Mouse (Mus musculus): ENCODE measurements at regions not wholly inside any gene's neighbourhood (a gene's known extent, or its start where the extent isn't known, plus 50 kb on each side); places are given as distances from the start of the nearest gene placed in this dataset.

DNA sequence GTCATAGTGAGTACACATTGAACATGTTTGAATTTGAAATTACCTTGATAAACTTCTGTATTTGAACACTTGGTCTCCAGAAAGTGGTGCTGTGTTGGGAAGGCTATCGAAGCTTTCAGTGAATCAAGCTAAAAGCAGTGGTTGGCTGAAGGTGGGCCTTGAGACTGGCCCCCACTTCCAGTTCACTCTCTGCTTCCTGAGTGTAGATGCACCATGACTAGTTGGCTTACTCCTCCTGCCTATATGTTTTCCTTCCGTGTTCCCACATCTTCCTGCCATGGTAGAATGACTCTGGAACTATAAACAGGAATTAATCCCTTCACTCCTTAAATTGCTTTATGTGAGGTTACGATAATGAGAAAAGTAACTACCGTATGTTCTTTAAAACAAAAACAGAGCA lies 522.4 kb upstream of the Frg1 start:
- Histone ChIP-seq H3K27ac (ENCODE audit: insufficient read depth, low read length) (no peak overlapping the region), H3K4me1 (ENCODE audit: control insufficient read depth, insufficient read depth, low read length) (no peaks in the 10 kb centered on the region), H3K4me3 (ENCODE audit: insufficient read depth, low read length) (no peak overlapping the region)
- no peak for TF ChIP-seq POLR2A (IDR thresholded peaks at IDR 0.05; ENCODE audit: extremely low read depth, insufficient read depth, low read length)
- TF ChIP-seq CTCF (IDR thresholded peaks at IDR 0.05; ENCODE audit: extremely low read depth, insufficient read depth, low read length), result no peak

DNA sequence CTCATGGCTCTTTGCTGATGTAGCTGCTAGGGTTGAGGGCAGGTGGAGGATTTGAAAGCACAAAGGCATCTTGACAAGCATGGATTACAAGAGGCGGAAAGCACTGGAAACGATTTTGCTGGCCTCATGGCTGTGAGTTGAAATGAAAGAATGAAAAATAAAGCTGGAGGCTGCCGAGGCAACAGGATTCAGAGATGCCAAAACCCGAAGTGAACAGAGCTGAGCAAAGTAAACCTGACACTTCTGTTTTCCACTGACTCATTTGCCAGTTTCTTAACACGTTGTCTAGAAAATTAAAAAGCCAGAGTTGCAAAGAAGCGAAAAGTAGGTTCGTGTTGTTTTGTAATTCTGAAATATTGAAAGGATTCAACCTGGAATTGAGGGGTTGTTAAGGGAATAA lies 504.2 kb upstream of the Frg1 start:
- H3K27ac ChIP-seq (ENCODE audit: insufficient read depth, low read length), result 0 out of 2 replicates have a peak overlapping the region, but pooled peaks have one; percentile 15
- TF ChIP-seq POLR2A (IDR thresholded peaks at IDR 0.05; ENCODE audit: extremely low read depth, insufficient read depth, low read length), result no peak
- TF ChIP-seq CTCF (IDR thresholded peaks at IDR 0.05; ENCODE audit: extremely low read depth, insufficient read depth, low read length), result no peak
- no peak overlapping the region for H3K4me3 ChIP-seq (ENCODE audit: insufficient read depth, low read length)
- no peaks in the 10 kb centered on the region for H3K4me1 ChIP-seq (ENCODE audit: control insufficient read depth, insufficient read depth, low read length)

DNA sequence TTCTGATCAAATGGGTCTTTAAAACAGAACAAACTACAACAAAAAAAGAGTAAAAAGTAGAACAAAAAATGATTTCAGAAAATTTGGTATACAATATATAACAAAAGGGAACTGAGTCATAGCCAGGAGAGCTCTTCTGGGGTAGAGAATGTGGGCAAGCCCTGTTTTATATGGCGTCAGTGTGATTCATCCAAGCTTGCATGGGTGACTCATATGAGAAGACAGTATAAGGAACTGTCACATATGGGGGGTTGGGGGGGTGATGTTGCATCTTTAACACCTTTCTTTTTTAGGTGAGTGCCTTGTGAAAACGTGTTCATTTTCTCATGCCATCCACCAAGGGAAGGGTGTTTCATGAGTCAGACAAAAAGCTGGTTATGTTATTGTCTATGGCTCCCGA lies 503.7 kb upstream of the Frg1 start:
- 0 out of 2 replicates have a peak overlapping the region, but pooled peaks have one; percentile 15 for H3K27ac ChIP-seq (ENCODE audit: insufficient read depth, low read length)
- TF ChIP-seq POLR2A (IDR thresholded peaks at IDR 0.05; ENCODE audit: extremely low read depth, insufficient read depth, low read length) (no peak), CTCF (IDR thresholded peaks at IDR 0.05; ENCODE audit: extremely low read depth, insufficient read depth, low read length) (no peak)
- no peaks in the 10 kb centered on the region for H3K4me1 ChIP-seq (ENCODE audit: control insufficient read depth, insufficient read depth, low read length)
- H3K4me3 ChIP-seq (ENCODE audit: insufficient read depth, low read length), result no peak overlapping the region

DNA sequence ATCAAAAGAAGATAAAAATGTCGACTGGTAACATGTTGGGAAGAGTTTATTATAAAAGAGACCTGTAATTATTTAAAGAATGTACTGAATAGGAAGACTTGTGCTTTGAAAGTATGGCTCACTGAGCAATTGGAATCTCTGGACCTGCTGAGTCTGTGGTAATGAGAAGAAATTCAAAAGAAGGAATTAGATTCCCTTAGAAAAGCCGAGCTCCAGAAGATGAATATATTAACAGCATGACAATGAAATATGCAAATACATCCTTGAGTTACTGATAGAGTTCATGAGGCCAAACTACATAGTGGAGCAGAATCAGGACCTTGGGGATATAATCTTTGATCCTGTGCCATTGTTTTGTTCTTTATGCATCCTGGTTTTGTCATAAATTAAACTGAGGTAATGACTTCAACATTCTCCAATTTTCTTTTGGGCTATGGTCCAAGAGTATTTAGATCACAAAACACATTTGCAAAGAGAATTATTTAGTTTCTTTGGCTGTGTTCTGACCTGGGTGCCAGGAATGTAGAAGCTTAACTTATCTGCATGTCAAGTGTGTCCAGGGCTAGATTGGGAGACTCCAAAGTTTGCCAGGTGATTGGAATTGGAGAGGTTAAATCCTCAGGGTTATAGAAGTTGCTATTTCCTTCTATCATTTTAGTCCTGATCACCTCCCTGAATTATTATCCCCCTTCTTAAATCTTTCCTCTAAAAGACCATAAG lies 461.3 kb upstream of the Frg1 start:
- no peak overlapping the region for H3K27ac ChIP-seq (ENCODE audit: insufficient read depth, low read length)
- H3K4me1 ChIP-seq (ENCODE audit: control insufficient read depth, insufficient read depth, low read length), result no peaks in the 10 kb centered on the region; the same call in 1 of the 2 replicates
- H3K4me3 ChIP-seq (ENCODE audit: insufficient read depth, low read length), result no peak overlapping the region
- no peak for TF ChIP-seq POLR2A (IDR thresholded peaks at IDR 0.05; ENCODE audit: extremely low read depth, insufficient read depth, low read length)
- TF ChIP-seq CTCF (IDR thresholded peaks at IDR 0.05; ENCODE audit: extremely low read depth, insufficient read depth, low read length), result no peak

DNA sequence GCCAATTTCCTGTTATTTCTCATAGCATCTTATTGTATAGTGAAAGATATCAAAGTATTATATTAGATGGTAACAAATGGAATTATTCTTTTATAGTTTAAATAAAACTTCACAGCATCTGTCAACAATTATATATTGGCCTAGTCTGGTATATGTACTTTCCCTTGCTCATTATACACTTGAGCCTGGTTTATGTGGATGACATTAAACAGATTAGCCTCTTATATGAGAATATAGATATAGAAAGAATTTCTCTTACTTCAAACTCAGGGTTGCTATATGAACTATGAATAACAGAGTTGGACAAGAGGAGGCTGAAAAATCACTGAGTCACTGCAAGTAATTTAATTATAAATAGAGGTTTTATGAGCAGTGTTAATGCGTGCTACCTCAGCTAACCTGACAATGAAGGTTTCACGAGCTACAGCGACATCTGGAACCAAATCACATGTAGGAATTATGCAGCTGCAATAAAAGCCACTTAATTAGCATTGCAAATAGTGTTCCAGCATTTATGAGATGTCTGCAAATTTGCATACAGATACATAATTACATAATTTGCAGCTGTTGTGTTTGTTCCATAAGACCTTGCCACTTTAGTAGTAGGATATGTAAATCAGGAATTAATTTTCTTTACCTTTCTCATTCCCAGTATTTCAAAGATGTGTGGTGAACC lies 452.9 kb upstream of the Frg1 start:
- Histone ChIP-seq H3K27ac (ENCODE audit: insufficient read depth, low read length) (no peak overlapping the region), H3K4me3 (ENCODE audit: insufficient read depth, low read length) (no peak overlapping the region), H3K4me1 (ENCODE audit: control insufficient read depth, insufficient read depth, low read length) (no peaks in the 10 kb centered on the region)
- TF ChIP-seq POLR2A (IDR thresholded peaks at IDR 0.05; ENCODE audit: extremely low read depth, insufficient read depth, low read length) (no peak), CTCF (IDR thresholded peaks at IDR 0.05; ENCODE audit: extremely low read depth, insufficient read depth, low read length) (no peak)

DNA sequence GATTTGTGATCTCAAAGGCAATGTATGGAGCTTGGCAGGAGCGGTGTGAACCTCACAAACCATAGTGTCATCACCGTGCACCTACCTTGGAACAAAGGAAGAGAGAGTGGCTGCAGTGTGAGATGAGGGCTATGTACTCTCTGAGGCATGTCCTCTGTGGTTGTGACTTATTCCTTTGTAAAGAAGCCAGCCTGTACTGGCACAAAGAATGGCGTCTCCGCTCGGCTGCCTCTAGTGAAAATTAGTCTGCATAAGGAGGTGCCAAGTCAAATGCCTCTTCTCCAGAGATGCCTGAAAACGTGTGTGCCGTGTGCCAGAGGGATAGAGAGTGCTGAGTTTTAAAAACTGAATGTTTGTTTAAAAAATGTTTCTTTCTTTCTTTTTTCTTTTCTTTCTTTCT lies 444.0 kb upstream of the Frg1 start:
- Histone ChIP-seq H3K4me1 (ENCODE audit: control insufficient read depth, insufficient read depth, low read length) (no peaks in the 10 kb centered on the region), H3K27ac (ENCODE audit: insufficient read depth, low read length) (no peak overlapping the region), H3K4me3 (ENCODE audit: insufficient read depth, low read length) (no peak overlapping the region)
- TF ChIP-seq CTCF (IDR thresholded peaks at IDR 0.05; ENCODE audit: extremely low read depth, insufficient read depth, low read length) (no peak), POLR2A (IDR thresholded peaks at IDR 0.05; ENCODE audit: extremely low read depth, insufficient read depth, low read length) (no peak)

DNA sequence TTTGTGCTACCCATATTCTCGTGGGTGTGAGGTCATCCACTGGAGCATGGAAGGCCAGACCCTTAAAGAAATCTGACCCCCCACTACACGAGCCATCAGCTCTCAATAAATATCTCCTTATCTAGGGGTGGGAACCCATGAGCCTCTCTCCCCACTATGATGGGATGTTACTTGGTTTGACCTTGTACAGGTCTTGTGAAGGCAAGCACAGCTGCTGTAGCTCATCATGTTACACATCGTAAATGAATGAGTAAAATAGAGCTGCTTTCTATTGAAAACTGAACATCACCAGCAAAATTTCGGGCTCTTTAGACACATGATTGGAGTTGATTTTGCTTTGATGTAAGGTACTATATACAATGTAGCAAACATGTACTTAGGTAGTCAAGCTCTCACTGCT lies 414.8 kb upstream of the Frg1 start:
- H3K4me1 ChIP-seq (ENCODE audit: control insufficient read depth, insufficient read depth, low read length), result no peaks in the 10 kb centered on the region
- no peak overlapping the region for H3K27ac ChIP-seq (ENCODE audit: insufficient read depth, low read length)
- H3K4me3 ChIP-seq (ENCODE audit: insufficient read depth, low read length), result no peak overlapping the region
- TF ChIP-seq POLR2A (IDR thresholded peaks at IDR 0.05; ENCODE audit: extremely low read depth, insufficient read depth, low read length), result no peak
- TF ChIP-seq CTCF (IDR thresholded peaks at IDR 0.05; ENCODE audit: extremely low read depth, insufficient read depth, low read length), result no peak

DNA sequence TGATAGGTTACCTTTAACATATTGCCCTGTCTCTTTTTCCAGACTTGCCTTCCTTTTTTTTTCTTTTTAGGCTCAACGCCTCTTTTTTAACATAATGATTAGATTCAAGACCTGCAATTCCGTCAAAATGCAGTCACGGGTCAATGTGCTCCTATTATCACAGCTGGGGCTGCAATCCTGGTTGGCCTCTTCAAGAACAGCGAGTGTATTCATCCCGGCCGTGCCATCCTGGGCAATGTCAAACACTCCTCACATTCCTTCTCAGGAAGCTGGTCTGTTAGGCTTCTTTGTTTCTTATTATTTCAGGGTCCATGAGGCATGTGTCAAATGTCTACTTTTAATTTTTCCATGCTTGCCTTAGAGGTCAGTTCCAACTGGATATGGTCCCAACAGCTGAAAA lies 413.5 kb upstream of the Frg1 start:
- no peak overlapping the region for H3K4me3 ChIP-seq (ENCODE audit: insufficient read depth, low read length)
- TF ChIP-seq CTCF (IDR thresholded peaks at IDR 0.05; ENCODE audit: extremely low read depth, insufficient read depth, low read length) (no peak), POLR2A (IDR thresholded peaks at IDR 0.05; ENCODE audit: extremely low read depth, insufficient read depth, low read length) (no peak)
- H3K27ac ChIP-seq (ENCODE audit: insufficient read depth, low read length), result no peak overlapping the region
- no peaks in the 10 kb centered on the region for H3K4me1 ChIP-seq (ENCODE audit: control insufficient read depth, insufficient read depth, low read length)

DNA sequence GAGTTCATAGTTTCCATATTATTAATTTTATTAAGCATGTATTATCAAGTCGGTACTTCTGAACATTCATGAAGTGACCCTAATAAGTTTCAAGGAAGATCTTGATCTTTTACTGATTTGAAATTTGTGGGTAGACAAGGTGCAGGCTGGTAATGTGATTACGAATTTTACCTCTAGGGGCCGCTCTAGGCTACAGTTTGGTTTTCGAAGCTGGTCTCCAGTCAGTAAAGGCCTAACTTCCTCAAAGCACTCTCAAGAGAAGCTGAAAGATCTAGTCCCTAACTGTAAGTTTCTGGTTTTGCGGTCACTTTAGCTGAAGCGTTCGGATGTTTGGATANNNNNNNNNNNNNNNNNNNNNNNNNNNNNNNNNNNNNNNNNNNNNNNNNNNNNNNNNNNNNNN lies 408.1 kb upstream of the Frg1 start:
- Histone ChIP-seq H3K27ac (ENCODE audit: insufficient read depth, low read length) (no peak overlapping the region), H3K4me1 (ENCODE audit: control insufficient read depth, insufficient read depth, low read length) (no peaks in the 10 kb centered on the region), H3K4me3 (ENCODE audit: insufficient read depth, low read length) (no peak overlapping the region)
- no peak for TF ChIP-seq POLR2A (IDR thresholded peaks at IDR 0.05; ENCODE audit: extremely low read depth, insufficient read depth, low read length)
- peak; percentile 68; the same call in 1 of the 2 replicates for TF ChIP-seq CTCF (IDR thresholded peaks at IDR 0.05; ENCODE audit: extremely low read depth, insufficient read depth, low read length)

DNA sequence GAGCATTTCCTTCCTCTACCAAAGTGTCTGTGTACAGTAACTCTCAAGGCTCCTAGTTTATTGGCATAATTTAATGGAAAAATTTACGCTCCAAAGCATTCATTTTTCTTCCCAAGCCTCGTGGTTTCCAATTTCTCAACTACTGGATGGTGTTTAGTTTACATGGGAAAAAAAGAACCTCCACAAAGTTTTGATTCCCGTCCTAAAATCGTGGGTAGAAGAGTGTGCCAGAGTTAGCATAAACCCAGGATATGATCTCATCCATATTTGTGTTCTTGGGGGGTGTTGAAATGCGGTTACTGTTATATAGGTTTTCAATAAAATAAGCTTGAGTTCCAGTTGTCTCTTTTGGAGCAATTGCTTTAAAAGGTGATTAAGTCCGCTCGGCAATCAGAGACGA lies 406.2 kb upstream of the Frg1 start:
- Histone ChIP-seq H3K27ac (ENCODE audit: insufficient read depth, low read length) (no peak overlapping the region), H3K4me3 (ENCODE audit: insufficient read depth, low read length) (no peak overlapping the region), H3K4me1 (ENCODE audit: control insufficient read depth, insufficient read depth, low read length) (no peaks in the 10 kb centered on the region)
- no peak for TF ChIP-seq POLR2A (IDR thresholded peaks at IDR 0.05; ENCODE audit: extremely low read depth, insufficient read depth, low read length)
- TF ChIP-seq CTCF (IDR thresholded peaks at IDR 0.05; ENCODE audit: extremely low read depth, insufficient read depth, low read length), result no peak
